Mouse (Mus musculus) neural tube, embryonic 11.5 days (tissue): ENCODE results near the gene Calhm3. TPM values are rescaled to one million over a fixed set of nuclear protein-coding genes. Genes with fewer than 3 reads are reported as not detected.

ENCODE experiments used
- ATAC-seq: fragments of 200-750 bp; cut with Nextera tagmentation; 2 replicates; pipeline ENCODE4 v1.8.0; 2017; ENCODE audit warnings: moderate number of reproducible peaks, mild to moderate bottlenecking, moderate TSS enrichment, moderate library complexity; ENCODE audit not compliant: insufficient read depth, low FRiP score, low TSS enrichment
- DNase-seq: peaks from one replicate; pipeline ENCODE4 v3.0.0-alpha.2; 2015; ENCODE audit warnings: low spot score
- H3K27ac ChIP-seq: fragments of 300-500 bp; sonication (generic); 2 replicates; pipeline ENCODE4 v1.5.1; 2014; ENCODE audit warnings: low read depth, mild to moderate bottlenecking, low read length
- H3K27me3 ChIP-seq: fragments of 300-500 bp; sonication (generic); 2 replicates; pipeline ENCODE4 v1.6.1; 2014; ENCODE audit warnings: mild to moderate bottlenecking, low read length, mixed read lengths; ENCODE audit not compliant: control insufficient read depth, insufficient read depth
- H3K36me3 ChIP-seq: fragments of 300-500 bp; sonication (generic); 2 replicates; pipeline ENCODE4 v1.6.1; 2014; ENCODE audit warnings: mild to moderate bottlenecking, low read length, moderate library complexity, mixed read lengths; ENCODE audit not compliant: control insufficient read depth, insufficient read depth
- H3K4me1 ChIP-seq: fragments of 300-500 bp; sonication (generic); 2 replicates; pipeline ENCODE4 v1.6.1; 2014; ENCODE audit warnings: low read length, mixed read lengths; ENCODE audit not compliant: control insufficient read depth, insufficient read depth
- H3K4me2 ChIP-seq: fragments of 300-500 bp; sonication (generic); 2 replicates; pipeline ENCODE4 v1.6.1; 2014; ENCODE audit warnings: low read depth, mild to moderate bottlenecking, moderate library complexity
- H3K4me3 ChIP-seq: fragments of 300-500 bp; sonication (generic); 2 replicates; pipeline ENCODE4 v1.5.1; 2014; ENCODE audit warnings: low read depth, low read length
- H3K9ac ChIP-seq: fragments of 300-500 bp; sonication (generic); 2 replicates; pipeline ENCODE4 v1.6.1; 2014; ENCODE audit warnings: mild to moderate bottlenecking, low read length
- H3K9me3 ChIP-seq: fragments of 300-500 bp; sonication (generic); 2 replicates; pipeline ENCODE4 v1.6.1; 2016; ENCODE audit warnings: low read length; ENCODE audit not compliant: control insufficient read depth
- WGBS: fragments of 180-500 bp; shearing (Covaris S2); extraction: QIAGEN DNeasy Blood & Tissue Kit; methylation state at CpG from one replicate; pipeline ENCODE4 v1.1.7; 2014; 5-methylcytosine and 5-hydroxymethylcytosine counted together
- polyA plus RNA-seq: library from polyadenylated mRNA; unstranded; fragments of >200 nt; fragmentation: Nextera tagmentation; extraction: Ambion mirVana; gene quantifications from 2 replicates; pipeline ENCODE4 v1.2.1, GENCODE M21; 2014

The Calhm3 gene
- polyA plus RNA-seq, 1 experiment from 2014 or later: not detected

DNA sequence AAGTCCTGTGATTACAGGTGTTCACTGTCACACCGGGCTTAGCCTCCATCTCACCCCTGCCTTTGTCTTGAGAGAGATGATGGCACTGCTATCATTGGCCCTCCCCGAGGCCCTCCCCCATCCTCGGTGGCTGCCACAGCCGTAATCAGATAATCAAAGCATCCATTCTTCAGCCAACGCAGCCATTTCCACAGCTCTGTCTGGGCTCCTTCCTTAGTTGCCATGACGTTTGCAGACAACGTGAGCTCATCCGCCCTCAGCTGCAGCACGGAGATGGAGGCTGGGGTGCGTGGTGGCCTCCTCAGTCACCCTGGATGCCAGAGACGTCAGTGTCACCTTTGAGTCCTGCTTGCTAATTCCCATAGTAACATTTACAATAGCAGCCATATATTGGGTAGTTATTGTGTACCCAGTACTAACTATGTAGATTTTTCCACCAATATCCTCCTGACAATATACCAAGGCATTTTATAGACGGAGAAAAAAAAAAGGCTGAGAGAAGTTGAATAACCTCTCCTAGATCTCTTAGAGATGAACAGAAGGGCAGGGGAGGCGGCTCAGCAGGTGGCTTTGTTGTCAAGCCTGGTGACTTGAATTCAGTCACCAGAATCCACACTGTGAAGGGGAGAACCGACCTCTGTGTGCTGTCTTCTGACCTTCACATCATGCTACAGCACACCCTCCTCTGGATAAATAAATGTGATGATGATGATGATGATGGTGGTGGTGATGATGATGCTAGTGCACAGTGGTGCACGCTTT lies 29.1 kb upstream of the Calhm3 start:
- H3K9ac ChIP-seq: no peak overlapping the region

GRCm38 (mm10) chr19:47184736-47185135 lies 27.2 kb upstream of the Calhm3 start:
- no peak overlapping the region for H3K4me2 ChIP-seq
- 0 out of 2 replicates have a peak, but pooled peaks cover 3% of the 10 kb centered on the region for H3K4me1 ChIP-seq
- ATAC-seq (no peak), DNase-seq (no peak)
- peaks cover 12% of the 10 kb centered on the region for H3K27me3 ChIP-seq
- H3K9ac ChIP-seq: no peak overlapping the region
- H3K27ac ChIP-seq: no peak overlapping the region
- no peaks in the 10 kb centered on the region for H3K36me3 ChIP-seq
- WGBS: 69% methylated on average over 4 of the region's 4 CpGs
- H3K9me3 ChIP-seq: no peaks in the 10 kb centered on the region
- no peak overlapping the region for H3K4me3 ChIP-seq

More for the DNA sequence above, 29.1 kb upstream of the Calhm3 start:
- no peaks in the 10 kb centered on the region for H3K36me3 ChIP-seq
- H3K4me2 ChIP-seq: no peak overlapping the region
- WGBS: 48% methylated on average over 15 of the region's 15 CpGs
- H3K4me3 ChIP-seq: no peak overlapping the region
- H3K27ac ChIP-seq: no peak overlapping the region
- ATAC-seq: no peak
- no peak for DNase-seq
- H3K4me1 ChIP-seq: no peaks in the 10 kb centered on the region
- no peaks in the 10 kb centered on the region for H3K27me3 ChIP-seq
- H3K9me3 ChIP-seq: no peaks in the 10 kb centered on the region

GRCm38 (mm10) chr19:47184221-47184620 lies 26.7 kb upstream of the Calhm3 start:
- no peak overlapping the region for H3K27ac ChIP-seq
- H3K9ac ChIP-seq: no peak overlapping the region
- ATAC-seq: no peak
- no peak overlapping the region for H3K4me3 ChIP-seq
- H3K4me2 ChIP-seq: no peak overlapping the region
- DNase-seq: no peak
- H3K27me3 ChIP-seq: peaks cover 17% of the 10 kb centered on the region
- peaks cover 8% of the 10 kb centered on the region; the same call in 1 of the 2 replicates for H3K4me1 ChIP-seq
- H3K36me3 ChIP-seq: no peaks in the 10 kb centered on the region
- H3K9me3 ChIP-seq: no peaks in the 10 kb centered on the region
- 68% methylated on average over 8 of the region's 8 CpGs for WGBS

- DNase-seq (no peak), ATAC-seq (no peak)
- H3K27me3 ChIP-seq: peaks cover 31% of the 10 kb centered on the region
- peak overlapping the region; percentile 100 for H3K4me2 ChIP-seq
- H3K36me3 ChIP-seq: no peaks in the 10 kb centered on the region
- peaks cover 13% of the 10 kb centered on the region; the same call in 1 of the 2 replicates for H3K4me1 ChIP-seq
- H3K9ac ChIP-seq: no peak overlapping the region
- H3K4me3 ChIP-seq: no peak overlapping the region
- 17% methylated on average over 8 of the region's 8 CpGs for WGBS
- no peaks in the 10 kb centered on the region for H3K9me3 ChIP-seq
- H3K27ac ChIP-seq: no peak overlapping the region
These were observed 22.4 kb upstream of the Calhm3 start for GRCm38 (mm10) chr19:47180011-47180410.

DNA sequence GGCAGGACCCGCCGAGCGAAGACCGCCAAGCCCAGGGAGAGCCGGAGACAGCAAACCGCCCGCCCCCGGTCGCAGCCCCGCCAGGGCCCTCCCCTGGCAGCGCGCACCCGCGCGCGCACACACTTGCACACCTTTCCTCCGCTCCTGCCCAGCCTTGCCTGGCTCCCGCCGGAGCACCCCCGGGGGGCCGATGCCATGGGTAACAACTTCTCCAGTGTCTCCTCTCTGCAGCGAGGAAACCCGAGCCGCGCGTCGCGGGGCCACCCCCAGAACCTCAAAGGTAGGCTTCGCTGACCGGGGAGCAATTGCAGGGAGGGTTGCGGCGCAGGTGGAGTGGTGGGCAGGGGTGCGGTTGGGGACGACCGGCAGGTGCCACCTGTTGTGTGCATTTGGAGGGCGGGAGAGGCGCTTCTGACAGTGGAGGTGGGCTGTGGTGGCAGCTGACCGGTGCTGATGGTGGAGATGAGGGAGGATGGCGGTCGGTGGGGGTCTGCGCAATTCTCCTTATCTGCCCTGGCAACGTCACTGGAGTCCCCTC lies 21.8 kb upstream of the Calhm3 start:
- DNase-seq (peak; percentile 25), ATAC-seq (0 out of 2 replicates have a peak, but pooled peaks have one; percentile 31)
- peak overlapping the region; percentile 61 for H3K9ac ChIP-seq
- H3K4me3 ChIP-seq: peak overlapping the region; percentile 69
- H3K4me2 ChIP-seq: peak overlapping the region; percentile 100
- peaks cover 31% of the 10 kb centered on the region for H3K27me3 ChIP-seq
- H3K36me3 ChIP-seq: no peaks in the 10 kb centered on the region
- peaks cover 13% of the 10 kb centered on the region; the same call in 1 of the 2 replicates for H3K4me1 ChIP-seq
- H3K27ac ChIP-seq: no peak overlapping the region
- under 1% methylated on average over 42 of the region's 42 CpGs for WGBS
- H3K9me3 ChIP-seq: no peaks in the 10 kb centered on the region

- ATAC-seq (peak; percentile 63), DNase-seq (peak; percentile 73)
- Histone ChIP-seq H3K36me3 (no peaks in the 10 kb centered on the region), H3K27me3 (peaks cover 31% of the 10 kb centered on the region), H3K4me2 (peak within 1 kb of the TSS; percentile 100), H3K4me3 (peak within 1 kb of the TSS; percentile 69), H3K9ac (peak within 1 kb of the TSS; percentile 61), H3K27ac (no peak within 1 kb of the TSS), H3K9me3 (no peaks in the 10 kb centered on the region), H3K4me1 (peaks cover 13% of the 10 kb centered on the region; the same call in 1 of the 2 replicates)
- WGBS: under 1% methylated on average over 88 of the region's 98 CpGs
These were observed 21.1 kb upstream of the Calhm3 start, which contains the start of gene Neurl1a for GRCm38 (mm10) chr19:47178431-47179271. Gene Neurl1a (plus strand): TSS chr19:47178820.

DNA sequence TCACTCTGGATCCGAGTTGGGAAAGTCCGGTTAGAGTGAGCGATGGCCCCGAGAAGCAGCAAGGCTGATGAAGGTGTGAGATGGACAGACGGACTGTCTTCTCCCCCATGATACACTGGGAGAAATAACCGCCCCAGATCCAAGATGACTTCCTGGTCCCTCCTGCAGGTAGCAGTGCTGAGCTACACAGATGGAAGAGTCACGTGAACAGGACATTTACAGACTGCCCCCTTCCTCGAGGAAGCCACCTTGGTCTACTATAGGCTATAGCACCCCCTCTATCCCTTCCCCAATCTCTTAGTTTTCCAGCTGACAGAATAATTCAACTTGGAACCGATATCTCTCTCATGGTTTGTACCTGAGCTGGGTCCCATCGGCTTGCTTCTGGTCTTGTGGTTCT lies 20.4 kb upstream of the Calhm3 start:
- H3K9me3 ChIP-seq: no peaks in the 10 kb centered on the region
- peaks cover 13% of the 10 kb centered on the region; the same call in 1 of the 2 replicates for H3K4me1 ChIP-seq
- H3K9ac ChIP-seq: no peak overlapping the region
- H3K36me3 ChIP-seq: no peaks in the 10 kb centered on the region
- DNase-seq (peak; percentile 43), ATAC-seq (no peak)
- H3K27me3 ChIP-seq: peaks cover 31% of the 10 kb centered on the region
- H3K27ac ChIP-seq: no peak overlapping the region
- no peak overlapping the region for H3K4me3 ChIP-seq
- WGBS: 25% methylated on average over 10 of the region's 10 CpGs
- peak overlapping the region; percentile 100; the same call in 1 of the 2 replicates for H3K4me2 ChIP-seq

DNA sequence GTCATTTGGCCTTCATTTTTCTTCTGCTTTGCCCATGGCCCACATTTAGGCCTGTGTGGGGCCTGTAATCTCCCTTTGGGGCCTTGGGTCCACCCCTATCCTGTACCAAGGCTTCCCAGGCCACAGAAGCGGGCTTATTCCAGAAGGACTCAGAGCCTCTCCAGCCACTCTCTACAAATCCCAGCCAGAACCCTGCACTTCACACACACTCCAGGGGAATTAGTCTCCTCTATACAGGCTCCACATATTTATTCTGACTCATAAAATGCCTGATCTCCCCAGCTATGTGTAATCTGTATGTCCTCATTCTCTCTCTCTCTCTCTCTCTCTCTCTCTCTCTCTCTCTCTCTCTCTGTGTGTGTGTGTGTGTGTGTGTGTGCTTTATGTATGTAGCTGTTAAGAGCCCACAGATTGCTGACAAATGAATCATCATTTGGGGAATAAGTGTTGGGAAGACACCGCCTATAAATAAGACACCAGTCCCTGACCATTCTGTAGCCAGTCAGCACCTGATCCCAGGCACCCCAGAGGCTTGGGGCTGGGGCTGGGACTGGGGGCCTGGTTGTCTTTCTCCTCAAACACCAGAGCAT lies 19.4 kb upstream of the Calhm3 start:
- peaks cover 31% of the 10 kb centered on the region for H3K27me3 ChIP-seq
- H3K4me1 ChIP-seq: peaks cover 13% of the 10 kb centered on the region; the same call in 1 of the 2 replicates
- WGBS: 75% methylated on average over 2 of the region's 2 CpGs
- H3K4me2 ChIP-seq: no peak overlapping the region
- H3K36me3 ChIP-seq: no peaks in the 10 kb centered on the region
- H3K9me3 ChIP-seq: no peaks in the 10 kb centered on the region
- H3K4me3 ChIP-seq: no peak overlapping the region
- ATAC-seq (no peak), DNase-seq (no peak)
- H3K27ac ChIP-seq: no peak overlapping the region
- no peak overlapping the region for H3K9ac ChIP-seq
